Mouse (Mus musculus) heart, embryonic 11.5 days (tissue): Measurements from ENCODE around the gene Bcar3. TPM values are rescaled to one million over a fixed set of nuclear protein-coding genes. Genes with fewer than 3 reads are reported as not detected.

Experiments
- ATAC-seq: fragments of 200-750 bp; cut with Nextera tagmentation; replicated peaks from 2 replicates; pipeline ENCODE4 v1.8.0; 2017; ENCODE audit warnings: moderate library complexity; ENCODE audit not compliant: insufficient number of reproducible peaks, low FRiP score, low TSS enrichment
- H3K27ac ChIP-seq: fragments of 300-500 bp; sonication (generic); 2 replicates; pipeline ENCODE4 v1.5.1; 2014; ENCODE audit warnings: mild to moderate bottlenecking, low read depth, low read length
- H3K27me3 ChIP-seq: fragments of 300-500 bp; sonication (generic); 2 replicates; pipeline ENCODE4 v1.6.1; 2014; ENCODE audit warnings: mild to moderate bottlenecking, low read length, mixed read lengths; ENCODE audit not compliant: control insufficient read depth, insufficient read depth
- H3K36me3 ChIP-seq: fragments of 300-500 bp; sonication (generic); 2 replicates; pipeline ENCODE4 v1.6.1; 2014; ENCODE audit warnings: mild to moderate bottlenecking, low read length, moderate library complexity, mixed read lengths; ENCODE audit not compliant: control insufficient read depth, insufficient read depth
- H3K4me1 ChIP-seq: fragments of 300-500 bp; sonication (generic); 2 replicates; pipeline ENCODE4 v1.6.1; 2014; ENCODE audit warnings: low read length; ENCODE audit not compliant: control insufficient read depth, insufficient read depth
- H3K4me2 ChIP-seq: fragments of 300-500 bp; sonication (generic); 2 replicates; pipeline ENCODE4 v1.6.1; 2014; ENCODE audit warnings: mild to moderate bottlenecking, moderate library complexity
- H3K4me3 ChIP-seq: fragments of 300-500 bp; sonication (generic); 2 replicates; pipeline ENCODE4 v1.5.1; 2014; ENCODE audit warnings: low read depth, low read length
- H3K9ac ChIP-seq: fragments of 300-500 bp; sonication (generic); 2 replicates; pipeline ENCODE4 v1.6.1; 2014; ENCODE audit warnings: mild to moderate bottlenecking, low read depth, low read length, moderate library complexity
- H3K9me3 ChIP-seq: fragments of 300-500 bp; sonication (generic); replicated peaks from 2 replicates; pipeline ENCODE4 v1.6.1; 2016; ENCODE audit warnings: low read length; ENCODE audit not compliant: control insufficient read depth
- WGBS: fragments of 180-500 bp; shearing (Covaris S2); extraction: QIAGEN DNeasy Blood & Tissue Kit; methylation state at CpG from one replicate; pipeline ENCODE4 v1.1.7; 2014; ENCODE audit not compliant: insufficient replicate concordance; 5-methylcytosine and 5-hydroxymethylcytosine counted together
- polyA plus RNA-seq: library from polyadenylated mRNA; unstranded; fragments of >200 nt; fragmentation: Nextera tagmentation; extraction: Ambion mirVana; gene quantifications from 2 replicates; pipeline ENCODE4 v1.2.1, GENCODE M21; 2014

The Bcar3 gene
- polyA plus RNA-seq, 1 experiment from 2014 or later = 6.4 TPM

GRCm38 (mm10) chr3:122509084-122509483, 215.1 kb downstream of the Bcar3 start:
- Histone ChIP-seq H3K4me1 (peaks cover 15% of the 10 kb centered on the region), H3K4me2 (no peak overlapping the region), H3K9ac (no peak overlapping the region), H3K36me3 (no peaks in the 10 kb centered on the region), H3K27me3 (no peaks in the 10 kb centered on the region), H3K4me3 (no peak overlapping the region), H3K27ac (no peak overlapping the region), H3K9me3 (no peaks in the 10 kb centered on the region)
- WGBS = 26% methylated on average over 5 of the region's 5 CpGs
- ATAC-seq = no peak; the same call in 1 of the 2 replicates

GRCm38 (mm10) chr3:122509534-122510239, 215.8 kb downstream of the Bcar3 start:
- Histone ChIP-seq H3K9ac (no peak overlapping the region), H3K9me3 (no peaks in the 10 kb centered on the region), H3K4me3 (no peak overlapping the region), H3K4me1 (peaks cover 15% of the 10 kb centered on the region), H3K36me3 (no peaks in the 10 kb centered on the region), H3K27me3 (no peaks in the 10 kb centered on the region), H3K27ac (no peak overlapping the region), H3K4me2 (peak overlapping the region; percentile 24; the same call in 1 of the 2 replicates)
- no peak for ATAC-seq
- WGBS = 46% methylated on average over 11 of the region's 11 CpGs

- Histone ChIP-seq H3K9ac (no peak overlapping the region), H3K36me3 (no peaks in the 10 kb centered on the region), H3K27me3 (no peaks in the 10 kb centered on the region), H3K27ac (no peak overlapping the region), H3K4me1 (peaks cover 19% of the 10 kb centered on the region), H3K4me3 (no peak overlapping the region), H3K9me3 (no peaks in the 10 kb centered on the region), H3K4me2 (peak overlapping the region; percentile 24)
- ATAC-seq = no peak
- WGBS = 53% methylated on average over 14 of the region's 14 CpGs
Observed at GRCm38 (mm10) chr3:122510240-122510750, 216.4 kb downstream of the Bcar3 start.

GRCm38 (mm10) chr3:122510932-122511331, 217.0 kb downstream of the Bcar3 start:
- 68% methylated on average over 10 of the region's 10 CpGs for WGBS
- no peak overlapping the region for H3K4me2 ChIP-seq
- H3K27me3 ChIP-seq = no peaks in the 10 kb centered on the region
- H3K9ac ChIP-seq = no peak overlapping the region
- H3K9me3 ChIP-seq = no peaks in the 10 kb centered on the region
- no peak overlapping the region for H3K4me3 ChIP-seq
- no peak for ATAC-seq
- no peaks in the 10 kb centered on the region for H3K36me3 ChIP-seq
- H3K4me1 ChIP-seq = peaks cover 26% of the 10 kb centered on the region
- no peak overlapping the region for H3K27ac ChIP-seq

GRCm38 (mm10) chr3:122511721-122512619, 218.0 kb downstream of the Bcar3 start:
- Histone ChIP-seq H3K4me1 (peaks cover 32% of the 10 kb centered on the region), H3K4me2 (no peak overlapping the region), H3K27me3 (no peaks in the 10 kb centered on the region), H3K9me3 (no peaks in the 10 kb centered on the region), H3K27ac (no peak overlapping the region), H3K4me3 (no peak overlapping the region), H3K9ac (no peak overlapping the region), H3K36me3 (no peaks in the 10 kb centered on the region)
- ATAC-seq = no peak
- 81% methylated on average over 14 of the region's 14 CpGs for WGBS

- no peak overlapping the region for H3K27ac ChIP-seq
- WGBS = 88% methylated on average over 16 of the region's 16 CpGs
- no peak overlapping the region for H3K4me3 ChIP-seq
- no peak for ATAC-seq
- H3K4me2 ChIP-seq = no peak overlapping the region
- H3K27me3 ChIP-seq = no peaks in the 10 kb centered on the region
- H3K9ac ChIP-seq = no peak overlapping the region
- H3K9me3 ChIP-seq = no peaks in the 10 kb centered on the region
- no peaks in the 10 kb centered on the region for H3K36me3 ChIP-seq
- H3K4me1 ChIP-seq = peaks cover 32% of the 10 kb centered on the region
Observed at GRCm38 (mm10) chr3:122512725-122513375, 218.9 kb downstream of the Bcar3 start.

- H3K4me3 ChIP-seq = no peak overlapping the region
- H3K9me3 ChIP-seq = no peaks in the 10 kb centered on the region
- no peaks in the 10 kb centered on the region for H3K36me3 ChIP-seq
- ATAC-seq = peak; percentile 25; the same call in 1 of the 2 replicates
- H3K4me1 ChIP-seq = peaks cover 22% of the 10 kb centered on the region
- no peak overlapping the region for H3K4me2 ChIP-seq
- H3K9ac ChIP-seq = peak overlapping the region; percentile 16; the same call in 1 of the 2 replicates
- H3K27ac ChIP-seq = peak overlapping the region; percentile 6; the same call in 1 of the 2 replicates
- 57% methylated on average over 6 of the region's 6 CpGs for WGBS
- H3K27me3 ChIP-seq = no peaks in the 10 kb centered on the region
Observed at GRCm38 (mm10) chr3:122515568-122516326, 221.8 kb downstream of the Bcar3 start.

- Histone ChIP-seq H3K4me1 (peaks cover 19% of the 10 kb centered on the region), H3K27ac (no peak overlapping the region), H3K4me3 (no peak overlapping the region), H3K27me3 (no peaks in the 10 kb centered on the region), H3K36me3 (no peaks in the 10 kb centered on the region), H3K9ac (no peak overlapping the region), H3K9me3 (no peaks in the 10 kb centered on the region), H3K4me2 (no peak overlapping the region)
- WGBS = 63% methylated on average over 3 of the region's 3 CpGs
- ATAC-seq = no peak
Observed at GRCm38 (mm10) chr3:122516327-122516695, 222.4 kb downstream of the Bcar3 start.
